Mouse (Mus musculus) G1E (cell line): ENCODE measurements around the gene Rdh13. TPM values are rescaled to one million over a fixed set of nuclear protein-coding genes. Genes with fewer than 3 reads are reported as not detected.
"Not testable (repeated sequence)": the region's sequence is repeated elsewhere in the genome, so short reads cannot be mapped to it uniquely, and the experiment has no call there.

Source experiments
- ATAC-seq: 2 replicates; pipeline ENCODE4 v1.8.0; 2016; ENCODE audit warnings: mild to moderate bottlenecking; ENCODE audit not compliant: insufficient number of reproducible peaks, poor library complexity, low FRiP score, severe bottlenecking; ENCODE audit errors: extremely low read depth
- DNase-seq: peaks from one replicate; pipeline ENCODE4 v3.0.0; 2012; ENCODE audit warnings: low spot score
- H3K27me3 ChIP-seq: 2 replicates; pipeline ENCODE4 v1.6.1; 2012; ENCODE audit warnings: mild to moderate bottlenecking, low read length, inconsistent platforms; ENCODE audit not compliant: insufficient read depth
- H3K36me3 ChIP-seq: replicated peaks from 2 replicates; pipeline ENCODE3; 2012; ENCODE audit warnings: mild to moderate bottlenecking, inconsistent platforms
- H3K4me1 ChIP-seq: 2 replicates; pipeline ENCODE4 v1.6.1; 2012; ENCODE audit warnings: low read depth, low read length, inconsistent platforms, mixed read lengths; ENCODE audit not compliant: insufficient read depth
- H3K4me3 ChIP-seq: 2 replicates; pipeline ENCODE4 v1.5.1; 2012; ENCODE audit warnings: low read depth, mild to moderate bottlenecking, inconsistent platforms, low read length, moderate library complexity, mixed read lengths
- H3K9me3 ChIP-seq: replicated peaks from 2 replicates; pipeline ENCODE4 v1.6.1; 2012; ENCODE audit warnings: inconsistent platforms
- CTCF ChIP-seq: IDR thresholded peaks from 2 replicates; pipeline ENCODE4 v1.5.1; 2012; ENCODE audit warnings: low read depth, low read length, inconsistent platforms, mixed read lengths
- GATA1 ChIP-seq: IDR thresholded peaks from 2 replicates; pipeline ENCODE4 v1.6.1; 2012; ENCODE audit warnings: borderline replicate concordance, low read length, inconsistent platforms, mixed read lengths
- GATA2 ChIP-seq: IDR thresholded peaks from 2 replicates; pipeline ENCODE4 v1.6.1; 2012; ENCODE audit warnings: low read depth, low read length, inconsistent platforms, borderline replicate concordance
- POLR2AphosphoS5 ChIP-seq: IDR thresholded peaks from 2 replicates; pipeline ENCODE4 v1.6.1; 2012; ENCODE audit warnings: low read depth, low read length, inconsistent platforms; ENCODE audit not compliant: insufficient replicate concordance
- TAL1 ChIP-seq: conservative IDR thresholded peaks from 2 replicates; pipeline ENCODE4 v1.6.1; 2012; ENCODE audit warnings: low read depth, low read length, inconsistent platforms, mixed read lengths
- polyA plus RNA-seq: library from polyadenylated mRNA; stranded (reverse); fragments of >175 nt; gene quantifications from 2 replicates; pipeline ENCODE4 v1.2.3, GENCODE M21; 2012
- total RNA-seq, 2 experiments: library from RNA; stranded (forward) in 1 of 2; stranded (reverse) in 1 of 2; fragments of 200-1000 nt in 1 of 2; fragments of >200 nt in 1 of 2; fragmentation: Nextera tagmentation in 1 of 2; gene quantifications; 2 replicates each; pipeline ENCODE4 v1.2.3; 2014 to 2017

The Rdh13 gene
- total and polyA plus RNA-seq, 3 experiments, result 5.4 to 14.3 (median 12.3) TPM

DNA sequence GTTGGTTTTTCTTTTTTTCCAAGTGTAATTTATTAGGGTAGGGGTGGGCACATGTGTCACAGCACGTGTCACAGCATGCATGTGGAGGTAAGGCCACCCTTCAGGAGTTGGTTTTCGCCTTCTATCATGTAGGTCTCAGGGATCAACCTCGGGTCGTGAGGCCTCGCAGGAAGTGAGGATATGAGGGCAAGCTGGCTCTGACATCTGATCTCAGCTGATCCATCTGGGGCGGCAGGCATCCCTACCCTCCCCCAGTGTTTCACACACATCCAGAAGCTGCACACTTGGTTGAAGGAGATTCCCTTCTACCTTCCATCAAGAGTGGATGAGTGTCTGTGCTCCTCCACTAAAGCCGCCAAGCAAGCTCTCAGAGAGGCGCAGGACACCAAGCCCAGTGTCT, 13.4 kb downstream of the Rdh13 start:
- peaks cover 97% of the 10 kb centered on the region for H3K36me3 ChIP-seq
- H3K27me3 ChIP-seq, result no peaks in the 10 kb centered on the region
- TF ChIP-seq POLR2AphosphoS5 (no peak), GATA2 (no peak), GATA1 (no peak), CTCF (no peak), TAL1 (no peak)
- no peak overlapping the region for H3K4me3 ChIP-seq
- H3K4me1 ChIP-seq, result no peaks in the 10 kb centered on the region; the same call in 1 of the 2 replicates
- DNase-seq (no peak), ATAC-seq (no peak)
- H3K9me3 ChIP-seq, result 0 out of 2 replicates have a peak, but pooled peaks cover 2% of the 10 kb centered on the region

DNA sequence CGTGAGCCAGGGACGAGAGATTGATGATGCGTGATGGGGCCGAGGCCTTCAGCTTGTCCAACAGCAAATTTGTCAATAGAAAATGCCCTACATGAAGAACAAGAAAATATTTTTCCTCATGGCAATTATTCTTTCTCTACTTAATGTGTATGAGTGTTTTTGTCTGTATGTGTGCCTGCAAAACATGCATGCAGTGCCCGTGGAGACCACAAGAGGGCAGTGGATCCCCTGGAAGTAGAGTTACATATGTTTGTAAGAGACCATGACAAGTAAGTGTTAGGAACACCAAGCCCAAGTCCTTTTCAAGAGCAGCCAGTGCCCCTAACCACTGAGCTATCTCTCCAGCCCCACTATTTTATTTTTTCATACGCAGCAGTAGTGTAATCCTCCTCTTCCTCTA, 13.9 kb downstream of the Rdh13 start:
- Histone ChIP-seq H3K4me3 (no peak overlapping the region), H3K27me3 (no peaks in the 10 kb centered on the region), H3K9me3 (0 out of 2 replicates have a peak, but pooled peaks cover 2% of the 10 kb centered on the region), H3K36me3 (peaks cover 97% of the 10 kb centered on the region), H3K4me1 (no peaks in the 10 kb centered on the region; the same call in 1 of the 2 replicates)
- ATAC-seq (no peak), DNase-seq (no peak)
- TF ChIP-seq GATA2, result no peak
- TF ChIP-seq CTCF, result peak; percentile 89

DNA sequence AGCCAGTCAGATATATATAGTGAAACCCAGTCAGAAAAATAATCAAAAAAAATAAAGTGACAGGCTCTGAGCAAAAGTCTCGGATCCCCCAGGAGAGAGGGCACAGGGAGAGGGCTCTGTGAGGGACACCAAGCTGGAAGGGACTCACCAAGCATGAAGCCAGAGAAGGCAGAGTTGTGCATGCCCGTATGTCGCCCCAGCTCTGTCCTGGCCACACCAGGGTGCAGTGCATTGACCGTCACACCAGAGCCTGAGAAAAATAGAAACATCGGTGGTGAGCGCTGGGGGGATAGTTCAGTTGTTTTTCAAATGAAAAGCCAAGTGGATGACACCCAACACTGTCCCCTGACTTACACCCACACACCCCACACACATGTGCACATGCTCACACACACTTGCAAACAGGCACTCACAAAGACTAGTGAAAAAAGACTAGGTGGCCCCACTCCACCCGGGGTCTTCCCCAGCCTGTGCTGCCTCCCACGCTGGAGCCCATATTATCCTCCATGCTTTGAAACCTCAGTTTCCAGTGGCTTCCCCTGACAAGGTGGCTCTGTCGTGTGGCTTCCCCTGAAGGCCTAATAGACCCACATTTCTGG, 15.1 kb downstream of the Rdh13 start:
- DNase-seq, result no peak
- peaks cover 97% of the 10 kb centered on the region for H3K36me3 ChIP-seq
- H3K4me3 ChIP-seq, result no peak overlapping the region
- no peaks in the 10 kb centered on the region; the same call in 1 of the 2 replicates for H3K4me1 ChIP-seq
- H3K27me3 ChIP-seq, result no peaks in the 10 kb centered on the region
- ATAC-seq, result no peak
- no peak for TF ChIP-seq TAL1
- no peak for TF ChIP-seq POLR2AphosphoS5
- no peak for TF ChIP-seq CTCF
- no peak for TF ChIP-seq GATA1
- no peak for TF ChIP-seq GATA2
- H3K9me3 ChIP-seq, result 0 out of 2 replicates have a peak, but pooled peaks cover 2% of the 10 kb centered on the region

DNA sequence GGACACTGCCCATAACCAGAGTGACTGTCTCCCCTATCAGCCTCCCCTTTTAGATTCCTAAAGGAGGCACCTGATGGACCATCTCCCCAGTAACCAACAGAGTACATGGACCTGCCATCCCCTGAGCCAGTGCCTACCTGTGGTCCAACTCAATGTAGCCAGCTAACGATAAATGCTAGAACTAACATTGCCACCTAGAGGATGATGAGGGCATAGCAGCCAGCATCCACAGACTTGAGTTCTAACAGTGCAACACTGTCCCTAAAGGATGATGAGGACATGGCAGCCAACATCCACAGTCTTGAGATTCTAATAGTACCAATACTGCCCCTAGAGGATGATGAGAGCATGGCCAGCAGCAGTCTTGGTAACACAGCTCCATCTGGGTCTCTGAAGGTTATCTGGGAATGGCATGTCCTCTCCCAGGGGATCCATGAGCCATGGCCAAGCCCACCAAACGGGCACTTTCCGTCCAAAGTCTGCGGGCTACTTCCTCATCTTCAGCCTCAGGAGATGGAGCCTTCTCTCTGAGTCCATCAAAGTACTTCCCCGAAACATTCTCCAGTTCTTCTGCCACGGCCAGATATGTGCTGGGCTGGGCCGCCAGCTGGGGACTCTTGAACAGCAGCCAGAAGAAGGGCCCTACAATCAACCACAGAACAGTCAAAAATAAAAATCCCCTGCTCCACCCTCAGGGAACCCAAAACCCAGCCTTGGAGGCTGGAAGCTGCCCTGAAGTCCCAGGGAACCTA, 18.1 kb downstream of the Rdh13 start:
- 0 out of 2 replicates have a peak, but pooled peaks cover 2% of the 10 kb centered on the region for H3K9me3 ChIP-seq
- TF ChIP-seq GATA1, result no peak
- no peak for TF ChIP-seq POLR2AphosphoS5
- no peak for TF ChIP-seq TAL1
- peak; percentile 100 for TF ChIP-seq CTCF
- no peak overlapping the region for H3K4me3 ChIP-seq
- ATAC-seq (peak; percentile 88), DNase-seq (peak; percentile 57)
- peaks cover 85% of the 10 kb centered on the region for H3K36me3 ChIP-seq
- no peaks in the 10 kb centered on the region for H3K27me3 ChIP-seq
- peaks cover 19% of the 10 kb centered on the region for H3K4me1 ChIP-seq

DNA sequence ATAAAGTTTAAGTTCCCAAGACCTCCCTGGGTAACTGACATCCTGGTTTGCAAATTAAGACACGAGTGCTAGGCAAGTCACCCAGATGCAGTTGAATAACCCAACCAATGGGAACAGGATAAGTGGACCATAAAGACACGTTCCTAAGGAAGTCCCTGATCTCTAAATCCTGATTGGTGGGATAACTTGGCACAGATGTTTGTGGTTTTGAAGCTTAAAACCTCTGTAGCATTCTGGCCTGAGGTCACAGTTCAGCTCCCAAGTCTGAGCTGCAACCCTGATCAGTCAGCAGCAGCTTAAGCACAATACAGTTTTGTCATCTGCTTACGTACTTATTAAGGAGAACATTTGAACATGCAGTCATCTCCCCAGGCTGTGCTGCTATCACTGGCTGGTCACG, 25.2 kb downstream of the Rdh13 start:
- H3K4me1 ChIP-seq, result peaks cover 50% of the 10 kb centered on the region
- peaks cover 17% of the 10 kb centered on the region for H3K36me3 ChIP-seq
- H3K27me3 ChIP-seq, result no peaks in the 10 kb centered on the region
- TF ChIP-seq TAL1 (no peak), GATA2 (no peak), GATA1 (no peak), POLR2AphosphoS5 (no peak), CTCF (no peak)
- no peak overlapping the region; the same call in 1 of the 2 replicates for H3K4me3 ChIP-seq
- ATAC-seq (no peak), DNase-seq (no peak)
- no peaks in the 10 kb centered on the region for H3K9me3 ChIP-seq

DNA sequence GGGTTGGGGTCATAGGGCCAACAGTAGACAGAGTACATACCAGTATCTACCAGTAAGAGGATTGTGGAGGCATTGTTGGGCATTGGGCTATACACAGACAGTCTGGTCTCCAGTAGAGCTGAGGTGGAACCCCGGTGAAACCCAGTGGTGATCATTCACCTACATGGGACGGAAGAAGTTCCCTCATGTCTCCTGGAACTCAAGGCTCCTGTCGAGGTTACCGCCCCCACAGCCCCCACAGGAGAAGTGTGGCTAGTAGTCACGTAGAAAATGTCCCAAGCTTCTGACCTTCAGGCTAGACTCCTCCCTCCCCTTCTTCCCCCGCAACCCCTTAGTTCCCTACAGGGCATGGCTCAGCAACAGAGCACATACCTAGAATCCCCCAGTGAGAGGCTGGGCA, 25.8 kb downstream of the Rdh13 start:
- peak overlapping the region; percentile 60 for H3K4me3 ChIP-seq
- no peaks in the 10 kb centered on the region for H3K9me3 ChIP-seq
- TF ChIP-seq GATA2 (no peak), TAL1 (no peak), CTCF (no peak), POLR2AphosphoS5 (no peak), GATA1 (no peak)
- H3K4me1 ChIP-seq, result peaks cover 45% of the 10 kb centered on the region
- no peaks in the 10 kb centered on the region for H3K27me3 ChIP-seq
- ATAC-seq (no peak), DNase-seq (no peak)
- peaks cover 13% of the 10 kb centered on the region for H3K36me3 ChIP-seq

DNA sequence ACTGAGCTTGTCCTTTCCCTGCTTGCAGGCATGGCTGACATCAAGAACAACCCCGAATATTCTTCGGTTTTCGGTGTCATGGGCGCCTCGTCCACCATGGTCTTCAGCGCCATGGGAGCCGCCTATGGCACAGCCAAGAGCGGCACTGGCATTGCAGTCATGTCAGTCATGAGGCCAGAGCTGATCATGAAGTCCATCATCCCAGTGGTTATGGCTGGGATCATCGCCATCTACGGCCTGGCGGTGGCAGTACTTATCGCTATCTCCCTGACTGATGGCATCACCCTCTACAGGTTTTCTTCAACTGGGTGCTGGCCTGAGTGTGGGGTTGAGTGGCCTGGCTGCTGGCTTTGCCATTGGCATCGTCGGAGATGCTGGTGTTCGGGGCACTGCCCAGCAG, 33.0 kb downstream of the Rdh13 start:
- not testable (repeated sequence) for ATAC-seq, H3K4me1 ChIP-seq, H3K4me3 ChIP-seq, H3K9me3 ChIP-seq, H3K27me3 ChIP-seq, DNase-seq, H3K36me3 ChIP-seq
